Mouse (Mus musculus) MEL (cell line): ENCODE measurements around the gene 2410004P03Rik. TPM values are rescaled to one million over a fixed set of nuclear protein-coding genes. Genes with fewer than 3 reads are reported as not detected.

Experiments used
- DNase-seq: peaks from one replicate; pipeline ENCODE4 v3.0.0; 2011; ENCODE audit warnings: low read depth, low spot score
- H3K27ac ChIP-seq: 2 replicates; pipeline ENCODE4 v1.5.1; 2012; ENCODE audit warnings: low read depth, mild to moderate bottlenecking, control low read depth, low read length, moderate library complexity; ENCODE audit not compliant: control insufficient read depth
- H3K27me3 ChIP-seq, 2 experiments: fragments of 150-350 bp in 1 of 2; sonication (generic) in 1 of 2; 2 replicates each; pipeline ENCODE4 v1.6.1; 2012; ENCODE audit warnings: low read length in 2 of 2, mild to moderate bottlenecking in 2 of 2, improper control_type of control experiment in 1 of 2, moderate library complexity in 1 of 2; ENCODE audit not compliant: insufficient read depth in 2 of 2, control insufficient read depth in 1 of 2
- H3K36me3 ChIP-seq, 2 experiments: 2 replicates each; pipeline ENCODE4 v1.6.1; 2012 to 2014; ENCODE audit warnings: low read length in 2 of 2, improper control_type of control experiment in 1 of 2, inconsistent platforms in 1 of 2, mild to moderate bottlenecking in 1 of 2; ENCODE audit not compliant: insufficient read depth in 2 of 2, control insufficient read depth in 1 of 2
- H3K4me1 ChIP-seq, 2 experiments: fragments of 150-350 bp in 1 of 2; sonication (generic) in 1 of 2; 2 replicates each; pipeline ENCODE4 v1.6.1; 2012; ENCODE audit warnings: low read length in 2 of 2, improper control_type of control experiment in 1 of 2, mild to moderate bottlenecking in 1 of 2; ENCODE audit not compliant: insufficient read depth in 2 of 2, control insufficient read depth in 1 of 2
- H3K4me3 ChIP-seq, 2 experiments: fragments of 150-350 bp in 1 of 2; sonication (generic) in 1 of 2; 2 replicates each; pipeline ENCODE4 v1.5.1; 2012; ENCODE audit warnings: low read depth in 2 of 2, low read length in 2 of 2, mild to moderate bottlenecking in 2 of 2, moderate library complexity in 2 of 2, control low read depth in 1 of 2, improper control_type of control experiment in 1 of 2; ENCODE audit not compliant: control insufficient read depth in 1 of 2, insufficient read depth in 1 of 2
- H3K79me2 ChIP-seq: 2 replicates; pipeline ENCODE4 v1.6.1; 2012; ENCODE audit warnings: mild to moderate bottlenecking, low read length, moderate library complexity; ENCODE audit not compliant: control insufficient read depth, poor library complexity, insufficient read depth
- H3K9ac ChIP-seq: 2 replicates; pipeline ENCODE4 v1.6.1; 2012; ENCODE audit warnings: low read depth, mild to moderate bottlenecking, control low read depth, low read length, moderate library complexity; ENCODE audit not compliant: control insufficient read depth, poor library complexity, severe bottlenecking
- H3K9me3 ChIP-seq: fragments of 150-350 bp; sonication (generic); replicated peaks from 2 replicates; pipeline ENCODE4 v1.6.1; 2012; ENCODE audit warnings: mild to moderate bottlenecking, low read length, improper control_type of control experiment, moderate library complexity; ENCODE audit not compliant: insufficient read depth
- BHLHE40 ChIP-seq: IDR thresholded peaks from 2 replicates; pipeline ENCODE4 v1.6.1; 2012; ENCODE audit warnings: low read depth, mild to moderate bottlenecking, inconsistent platforms, low read length, improper control_type of control experiment, borderline replicate concordance
- E2F4 ChIP-seq: IDR thresholded peaks from 2 replicates; pipeline ENCODE4 v1.6.1; 2011; ENCODE audit warnings: low read depth, low read length, improper control_type of control experiment, borderline replicate concordance
- EP300 ChIP-seq, 2 experiments: IDR thresholded peaks; 2 replicates each; pipeline ENCODE4 v1.6.1; 2011; ENCODE audit warnings: improper control_type of control experiment in 2 of 2, low read length in 2 of 2, low read depth in 1 of 2, mild to moderate bottlenecking in 1 of 2
- JUND ChIP-seq: IDR thresholded peaks from 2 replicates; pipeline ENCODE4 v1.6.1; 2011; ENCODE audit warnings: low read depth, mild to moderate bottlenecking, improper control_type of control experiment, low read length
- MAX ChIP-seq: IDR thresholded peaks from 2 replicates; pipeline ENCODE4 v1.6.1; 2011; ENCODE audit warnings: low read length, improper control_type of control experiment
- MEF2A ChIP-seq: IDR thresholded peaks from 2 replicates; pipeline ENCODE4 v1.6.1; 2014; ENCODE audit warnings: low read depth, mild to moderate bottlenecking, inconsistent platforms, low read length, improper control_type of control experiment; ENCODE audit not compliant: poor library complexity, insufficient replicate concordance, severe bottlenecking; ENCODE audit errors: extremely low read depth
- MXI1 ChIP-seq: IDR thresholded peaks from 2 replicates; pipeline ENCODE4 v1.6.1; 2011; ENCODE audit warnings: mild to moderate bottlenecking, low read depth, low read length, improper control_type of control experiment
- MYC ChIP-seq: IDR thresholded peaks from 2 replicates; pipeline ENCODE4 v1.6.1; 2011; ENCODE audit warnings: low read depth, mild to moderate bottlenecking, low read length, improper control_type of control experiment, moderate library complexity
- NRF1 ChIP-seq: IDR thresholded peaks from 2 replicates; pipeline ENCODE4 v1.6.1; 2014; ENCODE audit warnings: low read depth, mild to moderate bottlenecking, inconsistent platforms, low read length, improper control_type of control experiment, moderate library complexity; ENCODE audit not compliant: poor library complexity, insufficient read depth, severe bottlenecking
- POLR2A ChIP-seq, 2 experiments: IDR thresholded peaks; 2 replicates each; pipeline ENCODE4 v1.6.1; 2011 to 2012; ENCODE audit warnings: low read length in 2 of 2, mild to moderate bottlenecking in 2 of 2, control low read depth in 1 of 2, improper control_type of control experiment in 1 of 2, low read depth in 1 of 2, moderate library complexity in 1 of 2; ENCODE audit not compliant: control insufficient read depth in 1 of 2, insufficient read depth in 1 of 2, poor library complexity in 1 of 2
- RAD21 ChIP-seq: IDR thresholded peaks from 2 replicates; pipeline ENCODE4 v1.6.1; 2011; ENCODE audit warnings: mild to moderate bottlenecking, low read depth, low read length, improper control_type of control experiment
- RCOR1 ChIP-seq: IDR thresholded peaks from 2 replicates; pipeline ENCODE4 v1.6.1; 2012; ENCODE audit warnings: low read depth, mild to moderate bottlenecking, inconsistent platforms, low read length, improper control_type of control experiment
- SIN3A ChIP-seq: IDR thresholded peaks from 2 replicates; pipeline ENCODE4 v1.6.1; 2012; ENCODE audit warnings: low read length, improper control_type of control experiment, inconsistent platforms
- UBTF ChIP-seq: IDR thresholded peaks from 2 replicates; pipeline ENCODE4 v1.6.1; 2012; ENCODE audit warnings: low read depth, mild to moderate bottlenecking, inconsistent platforms, low read length, improper control_type of control experiment, moderate library complexity, borderline replicate concordance; ENCODE audit not compliant: insufficient read depth
- USF2 ChIP-seq, 2 experiments: IDR thresholded peaks; 2 replicates each; pipeline ENCODE4 v1.6.1; 2011 to 2012; ENCODE audit warnings: improper control_type of control experiment in 2 of 2, low read length in 2 of 2, borderline replicate concordance in 1 of 2, inconsistent platforms in 1 of 2, low read depth in 1 of 2, mild to moderate bottlenecking in 1 of 2; ENCODE audit not compliant: insufficient read depth in 1 of 2
- ZKSCAN1 ChIP-seq: IDR thresholded peaks from 2 replicates; pipeline ENCODE4 v1.6.1; 2012; ENCODE audit warnings: low read depth, mild to moderate bottlenecking, inconsistent platforms, low read length, improper control_type of control experiment, moderate library complexity
- ZMIZ1 ChIP-seq: IDR thresholded peaks from 2 replicates; pipeline ENCODE4 v1.6.1; 2012; ENCODE audit warnings: low read depth, mild to moderate bottlenecking, inconsistent platforms, low read length, improper control_type of control experiment, moderate library complexity
- ZNF384 ChIP-seq: IDR thresholded peaks from 2 replicates; pipeline ENCODE4 v1.6.1; 2012; ENCODE audit warnings: low read depth, mild to moderate bottlenecking, inconsistent platforms, low read length, improper control_type of control experiment
- polyA plus RNA-seq, 2 experiments: library from polyadenylated mRNA; stranded (reverse) in 1 of 2; unstranded in 1 of 2; fragments of >175 nt in 1 of 2; fragments of >200 nt in 1 of 2; gene quantifications; 2 replicates each; pipeline versions ENCODE4 v1.2.1 to v1.2.4; 2012; ENCODE audit warnings: low replicate concordance in 2 of 2, low read depth in 1 of 2; ENCODE audit not compliant: insufficient read length in 2 of 2, insufficient read depth in 1 of 2, missing spikeins in 1 of 2
- total RNA-seq: library from RNA; depleted of rRNA; stranded (reverse); fragments of 300-350 nt; gene quantifications from 2 replicates; pipeline ENCODE4 v1.2.3, GENCODE M21; 2012

The 2410004P03Rik gene
- total and polyA plus RNA-seq, 3 experiments = 0.03 TPM; not detected in 2

DNA sequence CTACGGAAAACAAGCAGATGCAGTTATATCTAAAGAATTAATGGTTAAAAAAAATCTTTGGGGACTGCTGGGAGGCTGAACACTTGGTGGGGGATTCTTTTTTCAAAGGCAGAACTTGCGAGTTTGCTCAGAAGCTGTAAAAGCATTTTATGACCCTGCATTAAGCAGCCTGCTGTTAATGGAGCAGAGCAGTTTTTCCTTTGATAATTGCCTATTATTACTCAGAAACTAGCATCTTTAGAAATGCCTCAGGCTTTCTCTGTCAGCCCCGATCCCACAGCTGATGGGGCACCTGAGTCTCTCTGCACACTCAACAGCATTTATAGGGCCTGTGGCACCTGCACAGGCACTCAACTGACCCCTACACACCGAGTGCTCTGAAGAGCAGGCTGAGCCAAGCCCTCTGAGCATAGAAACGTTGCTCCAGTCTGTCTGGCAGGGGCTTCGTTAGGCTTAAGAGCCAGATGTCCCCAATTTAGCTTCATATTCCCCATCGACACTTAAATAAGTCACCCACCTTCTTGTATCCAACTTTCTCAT, 49.7 kb upstream of the 2410004P03Rik start:
- no peak for DNase-seq
- Histone ChIP-seq H3K9me3 (no peaks in the 10 kb centered on the region), H3K9ac (no peak overlapping the region), H3K36me3 (peaks cover 0 to 4% of the 10 kb centered on the region in 2 experiments; a peak in 1 of 4 replicates), H3K79me2 (no peaks in the 10 kb centered on the region)
- no peak for TF ChIP-seq JUND
- no peak for TF ChIP-seq E2F4
- TF ChIP-seq MEF2A = no peak
- TF ChIP-seq POLR2A (IDR thresholded peaks at IDR 0.05; ENCODE audit: control insufficient read depth in 1 of 2, insufficient read depth in 1 of 2, low read depth in 1 of 2, low read length in 2 of 2, poor library complexity in 1 of 2) = no peak
- no peak for TF ChIP-seq UBTF
- no peak for TF ChIP-seq EP300 (IDR thresholded peaks at IDR 0.05; ENCODE audit: low read depth in 1 of 2, low read length in 2 of 2)
- TF ChIP-seq, all 39 proteins: peak for 0
- H3K27me3 ChIP-seq = peaks cover 14 to 21% of the 10 kb centered on the region in 2 experiments
- H3K4me3 ChIP-seq = no peak overlapping the region
- peaks cover 0 to 4% of the 10 kb centered on the region in 2 experiments; a peak in 1 of 4 replicates for H3K4me1 ChIP-seq
- no peak overlapping the region for H3K27ac ChIP-seq

DNA sequence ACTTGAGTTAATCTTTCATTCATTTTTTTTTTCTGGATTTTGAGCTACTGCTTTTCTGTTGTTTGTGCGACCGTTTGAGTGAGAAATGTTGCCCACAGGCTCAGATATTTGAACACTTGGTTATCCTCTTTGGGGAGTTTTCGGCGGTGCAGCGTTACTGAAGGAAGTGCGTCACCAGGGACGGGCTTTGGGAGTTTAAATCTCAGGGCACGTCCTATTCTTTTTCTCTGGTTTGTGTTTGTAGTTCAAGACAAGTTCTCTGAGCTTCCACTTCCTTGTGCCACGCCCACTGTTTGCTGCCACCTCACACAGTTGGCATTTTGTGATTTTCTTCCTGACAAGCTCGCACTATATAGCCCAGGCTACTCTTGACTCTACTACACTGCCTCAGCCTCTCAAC, 47.0 kb upstream of the 2410004P03Rik start:
- peaks cover 0 to 4% of the 10 kb centered on the region in 2 experiments; a peak in 1 of 4 replicates for H3K36me3 ChIP-seq
- no peak overlapping the region for H3K27ac ChIP-seq
- no peak overlapping the region for H3K9ac ChIP-seq
- DNase-seq = peak; percentile 62
- H3K9me3 ChIP-seq = no peaks in the 10 kb centered on the region
- peak overlapping the region; percentile 4 to 43; a peak in 3 of 4 replicates for H3K4me3 ChIP-seq
- TF ChIP-seq ZKSCAN1 = no peak
- TF ChIP-seq SIN3A = no peak
- no peak for TF ChIP-seq ZNF384
- TF ChIP-seq MAX = no peak
- no peak for TF ChIP-seq ZMIZ1
- no peak for TF ChIP-seq MXI1
- no peak for TF ChIP-seq MYC
- no peak for TF ChIP-seq RCOR1
- no peak for TF ChIP-seq BHLHE40
- TF ChIP-seq USF2 (IDR thresholded peaks at IDR 0.05; ENCODE audit: borderline replicate concordance in 1 of 2, insufficient read depth in 1 of 2, low read depth in 1 of 2, low read length in 2 of 2) = no peak
- TF ChIP-seq JUND = no peak
- TF ChIP-seq RAD21 = no peak
- no peak for TF ChIP-seq NRF1
- H3K4me1 ChIP-seq = peaks cover 0 to 4% of the 10 kb centered on the region in 2 experiments; a peak in 1 of 4 replicates
- H3K27me3 ChIP-seq = peaks cover 3 to 8% of the 10 kb centered on the region in 2 experiments; a peak in 3 of 4 replicates
- H3K79me2 ChIP-seq = no peaks in the 10 kb centered on the region
